Comparison of ENCODE assay signal across 23 mouse cellular contexts in genomic region chr2:115542401-115543123, GRCm38 (mm10). TPM values are rescaled to one million over a fixed set of nuclear protein-coding genes. Genes with fewer than 3 reads are reported as not detected.
A peak's percentile ranks its signal among the peaks of the same experiment; 100 is the strongest.
DNase-seq lines count a peak whose midpoint lies in the region; ATAC-seq and TF ChIP-seq lines count a peak whose summit lies in the region.
"Had no signal": no experiment of that assay in that cellular context is flagged by ENCODE, and none has a peak within 500 bp of the region (broad histone marks: within the 10 kb centered on the region; RNA-seq: fewer than 3 reads in every experiment).

No protein-coding gene starts in this region.

- H3K9ac ChIP-seq in midbrain, embryonic 15.5 days: no peak overlapping the region
- H3K9ac ChIP-seq in midbrain, embryonic 16.5 days (ENCODE audit: low read depth, low read length): no peak overlapping the region
- no peak overlapping the region for H3K9ac ChIP-seq in limb, embryonic 14.5 days (ENCODE audit: low read depth, low read length, severe bottlenecking)
- H3K9ac ChIP-seq in forebrain, embryonic 12.5 days: no peak overlapping the region
- H3K9ac ChIP-seq: forebrain, embryonic 13.5 days; heart, embryonic 15.5 days; liver, embryonic 12.5 days; lung, embryonic 14.5 days; neural tube, embryonic 13.5 days had no signal

- H3K27me3 ChIP-seq in midbrain, embryonic 15.5 days (replicated peaks): no peaks in the 10 kb centered on the region
- no peaks in the 10 kb centered on the region for H3K27me3 ChIP-seq in midbrain, embryonic 16.5 days (ENCODE audit: control insufficient read depth, insufficient read depth, low read depth, low read length)
- H3K27me3 ChIP-seq in limb, embryonic 14.5 days (ENCODE audit: control insufficient read depth, insufficient read depth, low read length): no peaks in the 10 kb centered on the region
- no peaks in the 10 kb centered on the region for H3K27me3 ChIP-seq in forebrain, embryonic 12.5 days
- H3K27me3 ChIP-seq: forebrain, embryonic 13.5 days; heart, embryonic 15.5 days; liver, embryonic 12.5 days had no signal

- no peak overlapping the region for H3K27ac ChIP-seq in midbrain, embryonic 15.5 days
- no peak overlapping the region for H3K27ac ChIP-seq in midbrain, embryonic 16.5 days (ENCODE audit: low read length)
- H3K27ac ChIP-seq in limb, embryonic 14.5 days (replicated peaks; ENCODE audit: low read depth, low read length): no peak overlapping the region
- H3K27ac ChIP-seq in forebrain, embryonic 12.5 days: no peak overlapping the region
- H3K27ac ChIP-seq: forebrain, embryonic 13.5 days; heart, embryonic 15.5 days; liver, embryonic 12.5 days; neural tube, embryonic 13.5 days; stomach, postnatal 0 days had no signal

- H3K4me1 ChIP-seq in midbrain, embryonic 15.5 days: no peaks in the 10 kb centered on the region; the same call in 1 of the 2 replicates
- no peaks in the 10 kb centered on the region for H3K4me1 ChIP-seq in midbrain, embryonic 16.5 days (ENCODE audit: control insufficient read depth, insufficient read depth, low read length)
- H3K4me1 ChIP-seq in limb, embryonic 14.5 days (ENCODE audit: control insufficient read depth, insufficient read depth, low read length): 0 out of 2 replicates have a peak, but pooled peaks cover 7% of the 10 kb centered on the region
- peaks cover 10% of the 10 kb centered on the region for H3K4me1 ChIP-seq in forebrain, embryonic 12.5 days
- H3K4me1 ChIP-seq: heart, embryonic 15.5 days; liver, embryonic 12.5 days had no signal

- no peak overlapping the region for H3K4me3 ChIP-seq in midbrain, embryonic 15.5 days
- no peak overlapping the region for H3K4me3 ChIP-seq in midbrain, embryonic 16.5 days (ENCODE audit: low read depth, low read length)
- H3K4me3 ChIP-seq in limb, embryonic 14.5 days (replicated peaks; ENCODE audit: low read length): no peak overlapping the region
- H3K4me3 ChIP-seq in forebrain, embryonic 12.5 days (replicated peaks): no peak overlapping the region
- H3K4me3 ChIP-seq: forebrain, embryonic 13.5 days; heart, embryonic 15.5 days; liver, embryonic 12.5 days; neural tube, embryonic 13.5 days had no signal

- DNase-seq in embryo, embryonic 10 days (ENCODE audit: low spot score): peak; percentile 59
- DNase-seq in embryo, embryonic 9.5 days (ENCODE audit: extremely low spot score): no peak
- no peak for DNase-seq in limb, embryonic 14.5 days (ENCODE audit: low spot score)
- DNase-seq in layer of hippocampus, postnatal 25 days (ENCODE audit: extremely low spot score in 1 of 2, low spot score in 1 of 2): no peak
- DNase-seq in thymus, postnatal 25 days: no peak
- DNase-seq: adrenal gland, postnatal 10 days; cerebellum, adult 9-11 months; gastrocnemius, postnatal 14 days; kidney, adult 2 months; lung, embryonic 14.5 days; lung, postnatal 36 days; right cerebral cortex, postnatal 4 days had no signal

- H3K4me2 ChIP-seq in midbrain, embryonic 15.5 days: no peak overlapping the region
- H3K4me2 ChIP-seq in midbrain, embryonic 16.5 days (ENCODE audit: low read length): no peak overlapping the region
- H3K4me2 ChIP-seq in limb, embryonic 14.5 days (replicated peaks; ENCODE audit: low read depth, low read length, severe bottlenecking): 0 out of 2 replicates have a peak overlapping the region, but pooled peaks have one; percentile 1
- no peak overlapping the region for H3K4me2 ChIP-seq in forebrain, embryonic 12.5 days
- H3K4me2 ChIP-seq: forebrain, embryonic 13.5 days; heart, embryonic 15.5 days; liver, embryonic 12.5 days; lung, embryonic 14.5 days; midbrain, embryonic 11.5 days; neural tube, embryonic 13.5 days had no signal

- no peak for TF ChIP-seq POLR2A in limb, embryonic 14.5 days (IDR thresholded peaks at IDR 0.05; ENCODE audit: borderline replicate concordance, extremely low read depth, insufficient read depth, insufficient read length)

- 77% methylated on average over 11 of the region's 11 CpGs for WGBS in midbrain, embryonic 15.5 days
- 55% methylated on average over 11 of the region's 11 CpGs for WGBS in midbrain, embryonic 16.5 days
- 21% methylated on average over 11 of the region's 11 CpGs for WGBS in limb, embryonic 14.5 days
- WGBS in forebrain, embryonic 12.5 days: 71% methylated on average over 11 of the region's 11 CpGs

- H3K36me3 ChIP-seq in midbrain, embryonic 15.5 days (replicated peaks): no peaks in the 10 kb centered on the region
- H3K36me3 ChIP-seq in midbrain, embryonic 16.5 days (ENCODE audit: control insufficient read depth, insufficient read depth, low read length): no peaks in the 10 kb centered on the region
- H3K36me3 ChIP-seq in limb, embryonic 14.5 days (ENCODE audit: control insufficient read depth, insufficient read depth, low read length): no peaks in the 10 kb centered on the region
- no peaks in the 10 kb centered on the region for H3K36me3 ChIP-seq in forebrain, embryonic 12.5 days (replicated peaks)
- H3K36me3 ChIP-seq: G1E; heart, embryonic 15.5 days; liver, embryonic 12.5 days; neural tube, embryonic 13.5 days had no signal

- no peaks in the 10 kb centered on the region for H3K9me3 ChIP-seq in midbrain, embryonic 15.5 days
- no peaks in the 10 kb centered on the region for H3K9me3 ChIP-seq in midbrain, embryonic 16.5 days (replicated peaks; ENCODE audit: control insufficient read depth, low read length, poor library complexity, severe bottlenecking)
- H3K9me3 ChIP-seq in limb, embryonic 14.5 days (ENCODE audit: control insufficient read depth, low read length): no peaks in the 10 kb centered on the region
- no peaks in the 10 kb centered on the region for H3K9me3 ChIP-seq in forebrain, embryonic 12.5 days
- H3K9me3 ChIP-seq: forebrain, embryonic 13.5 days; G1E; heart, embryonic 15.5 days; liver, embryonic 12.5 days; neural tube, embryonic 13.5 days had no signal

- ATAC-seq in midbrain, embryonic 15.5 days (replicated peaks): 0 out of 2 replicates have a peak, but pooled peaks have one; percentile 9
- ATAC-seq in midbrain, embryonic 16.5 days: no peak
- ATAC-seq in limb, embryonic 14.5 days (ENCODE audit: low FRiP score, low read depth): no peak
- no peak for ATAC-seq in forebrain, embryonic 12.5 days (ENCODE audit: low FRiP score)
- ATAC-seq: activated CD4-positive, CD25-positive, alpha-beta regulatory T cell, adult 4 months; forebrain, embryonic 13.5 days; liver, embryonic 12.5 days had no signal

RNA-seq across cellular contexts. Expression of gene BC052040, which starts 39.0 kb away (rescaled TPM):
- 17.3 and 19.6 TPM in 2 replicates for polyA plus RNA-seq in midbrain, embryonic 15.5 days (2015; fragmentation: Nextera tagmentation; extraction: Ambion mirVana)
- 21.1 and 21.7 TPM in 2 replicates for polyA plus RNA-seq in midbrain, embryonic 16.5 days (2015; fragmentation: Nextera tagmentation; extraction: Ambion mirVana)
- polyA plus RNA-seq in limb, embryonic 14.5 days (2012; rRNA removed): 8.1 and 9.7 TPM in 2 replicates
- polyA plus RNA-seq in limb, embryonic 14.5 days (2014; fragmentation: Nextera tagmentation; extraction: Ambion mirVana): 7.9 and 9.1 TPM in 2 replicates
- 1 to 10 TPM; 6.6 to 7.0 TPM for total RNA-seq in layer of hippocampus, postnatal 25 days (2021)
- 22.7 and 26.3 TPM in 2 replicates for polyA plus RNA-seq in forebrain, embryonic 12.5 days (2016; fragmentation: Nextera tagmentation; extraction: Ambion mirVana)
